Mouse (Mus musculus) cortical plate, adult 2 months (tissue): ENCODE measurements around the gene Fars2. TPM values are rescaled to one million over a fixed set of nuclear protein-coding genes. Genes with fewer than 3 reads are reported as not detected.

Source experiments
- H3K27ac ChIP-seq: fragments of 200-500 bp; 2 replicates; pipeline ENCODE4 v1.5.1; 2012; ENCODE audit warnings: low read length, control low read depth, inconsistent platforms; ENCODE audit not compliant: insufficient read depth
- H3K4me1 ChIP-seq: fragments of 200-500 bp; 2 replicates; pipeline ENCODE4 v1.6.1; 2011; ENCODE audit warnings: low read length; ENCODE audit not compliant: control insufficient read depth, insufficient read depth
- H3K4me3 ChIP-seq: fragments of 200-500 bp; 2 replicates; pipeline ENCODE4 v1.5.1; 2011; ENCODE audit warnings: mild to moderate bottlenecking, low read length, control low read depth; ENCODE audit not compliant: insufficient read depth
- CTCF ChIP-seq: fragments of 200-500 bp; IDR thresholded peaks from 2 replicates; pipeline ENCODE4 v1.5.1; 2011; ENCODE audit warnings: mild to moderate bottlenecking, control low read depth, low read length; ENCODE audit not compliant: insufficient read depth; ENCODE audit errors: extremely low read depth
- POLR2A ChIP-seq: fragments of 200-500 bp; IDR thresholded peaks from 2 replicates; pipeline ENCODE4 v1.6.1; 2011; ENCODE audit warnings: mild to moderate bottlenecking, low read length, control low read depth; ENCODE audit not compliant: insufficient read depth; ENCODE audit errors: extremely low read depth
- polyA plus RNA-seq: library from polyadenylated mRNA; depleted of rRNA; stranded (reverse); fragments of >200 nt; gene quantifications from 2 replicates; pipeline ENCODE4 v1.2.3, GENCODE M21; 2012

The Fars2 gene
- polyA plus RNA-seq, 1 experiment, result 33.1 TPM

- Histone ChIP-seq H3K4me3 (no peak overlapping the region), H3K27ac (no peak overlapping the region), H3K4me1 (peaks cover 4% of the 10 kb centered on the region)
- TF ChIP-seq CTCF (no peak), POLR2A (no peak)
These were observed 416.8 kb downstream of the Fars2 start for GRCm38 (mm10) chr13:36533966-36534540.

GRCm38 (mm10) chr13:36537580-36537979 lies 420.4 kb downstream of the Fars2 start:
- H3K4me1 ChIP-seq, result no peaks in the 10 kb centered on the region
- no peak overlapping the region for H3K4me3 ChIP-seq
- H3K27ac ChIP-seq, result no peak overlapping the region
- no peak for TF ChIP-seq POLR2A
- no peak for TF ChIP-seq CTCF

GRCm38 (mm10) chr13:36538385-36538784 lies 421.2 kb downstream of the Fars2 start:
- TF ChIP-seq CTCF (no peak), POLR2A (no peak)
- Histone ChIP-seq H3K4me3 (no peak overlapping the region), H3K27ac (no peak overlapping the region), H3K4me1 (no peaks in the 10 kb centered on the region)

GRCm38 (mm10) chr13:36540231-36540630 lies 423.0 kb downstream of the Fars2 start:
- TF ChIP-seq CTCF (no peak), POLR2A (no peak)
- Histone ChIP-seq H3K4me3 (no peak overlapping the region), H3K4me1 (no peaks in the 10 kb centered on the region), H3K27ac (no peak overlapping the region)

GRCm38 (mm10) chr13:36541287-36541780 lies 424.1 kb downstream of the Fars2 start:
- Histone ChIP-seq H3K4me3 (no peak overlapping the region), H3K4me1 (no peaks in the 10 kb centered on the region), H3K27ac (no peak overlapping the region)
- TF ChIP-seq CTCF, result no peak
- TF ChIP-seq POLR2A, result no peak

GRCm38 (mm10) chr13:36550694-36551093 lies 433.5 kb downstream of the Fars2 start:
- Histone ChIP-seq H3K4me3 (no peak overlapping the region), H3K4me1 (no peaks in the 10 kb centered on the region), H3K27ac (no peak overlapping the region)
- TF ChIP-seq CTCF (no peak), POLR2A (no peak)

GRCm38 (mm10) chr13:36552522-36553246 lies 435.5 kb downstream of the Fars2 start:
- TF ChIP-seq CTCF, result no peak
- TF ChIP-seq POLR2A, result no peak
- Histone ChIP-seq H3K4me3 (no peak overlapping the region), H3K27ac (no peak overlapping the region), H3K4me1 (no peaks in the 10 kb centered on the region)

GRCm38 (mm10) chr13:36553247-36553642 lies 436.0 kb downstream of the Fars2 start:
- H3K27ac ChIP-seq, result no peak overlapping the region
- no peak for TF ChIP-seq CTCF
- TF ChIP-seq POLR2A, result no peak
- H3K4me1 ChIP-seq, result no peaks in the 10 kb centered on the region
- H3K4me3 ChIP-seq, result no peak overlapping the region

- Histone ChIP-seq H3K4me3 (no peak overlapping the region), H3K27ac (no peak overlapping the region), H3K4me1 (no peaks in the 10 kb centered on the region)
- TF ChIP-seq CTCF (no peak), POLR2A (no peak)
These were observed 437.5 kb downstream of the Fars2 start for GRCm38 (mm10) chr13:36554743-36555142.
